20 mouse cellular contexts compared by ENCODE assay signal in genomic region chr11:100767871-100768270, GRCm38 (mm10). TPM values are rescaled to one million over a fixed set of nuclear protein-coding genes. Genes with fewer than 3 reads are reported as not detected.
"Had no signal": no experiment of that assay in that cellular context is flagged by ENCODE, and none has a peak within 500 bp of the region (broad histone marks: within the 10 kb centered on the region; RNA-seq: fewer than 3 reads in every experiment).

No protein-coding gene starts in this region.

- H3K27ac ChIP-seq: lung, embryonic 15.5 days; macrophage; midbrain, embryonic 13.5 days; midbrain, embryonic 15.5 days; neural tube, embryonic 12.5 days; stomach, embryonic 15.5 days; stomach, postnatal 0 days had no signal

- H3K4me3 ChIP-seq: lung, embryonic 15.5 days; megakaryocyte, embryonic 14.5 days; midbrain, embryonic 13.5 days; midbrain, embryonic 15.5 days; neural tube, embryonic 12.5 days; stomach, embryonic 15.5 days had no signal

- H3K36me3 ChIP-seq: lung, embryonic 15.5 days; midbrain, embryonic 13.5 days; midbrain, embryonic 15.5 days; neural tube, embryonic 12.5 days; stomach, embryonic 15.5 days had no signal

- DNase-seq: lung, adult 2 months; lung, postnatal 14 days; lung, postnatal 36 days; right cerebral cortex, postnatal 14 days; thymus, adult 2 months; thymus, postnatal 25 days; thymus, postnatal 4 days had no signal

- H3K9me3 ChIP-seq: lung, embryonic 15.5 days; megakaryocyte, embryonic 14.5 days; midbrain, embryonic 13.5 days; midbrain, embryonic 15.5 days; neural tube, embryonic 12.5 days; stomach, embryonic 15.5 days had no signal

- H3K4me2 ChIP-seq: lung, embryonic 15.5 days; midbrain, embryonic 11.5 days; midbrain, embryonic 13.5 days; midbrain, embryonic 15.5 days; neural tube, embryonic 12.5 days; stomach, embryonic 15.5 days had no signal

- ATAC-seq: lung, postnatal 0 days; midbrain, embryonic 13.5 days; midbrain, embryonic 15.5 days had no signal

- H3K9ac ChIP-seq: lung, embryonic 15.5 days; midbrain, embryonic 13.5 days; midbrain, embryonic 15.5 days; neural tube, embryonic 12.5 days; stomach, embryonic 15.5 days had no signal

- H3K27me3 ChIP-seq: lung, embryonic 15.5 days; midbrain, embryonic 13.5 days; midbrain, embryonic 15.5 days; neural tube, embryonic 12.5 days; stomach, embryonic 15.5 days had no signal

RNA-seq across cellular contexts. Expression of gene Hcrt, which starts 5.1 kb away (rescaled TPM):
- polyA plus RNA-seq: lung, adult 2 months; lung, embryonic 15.5 days; lung, postnatal 0 days; macrophage; midbrain, embryonic 11.5 days; stomach, embryonic 15.5 days; stomach, postnatal 0 days; urinary bladder, adult 2 months had no signal

RNA-seq across cellular contexts. Expression of gene Kcnh4, which starts 8.1 kb away (rescaled TPM):
- polyA plus RNA-seq: lung, embryonic 15.5 days; lung, postnatal 0 days; macrophage had no signal

RNA-seq across cellular contexts. Expression of gene Hspb9, which starts 54.2 kb away (rescaled TPM):
- polyA plus RNA-seq: macrophage; midbrain, embryonic 15.5 days; midbrain, postnatal 0 days; neural tube, embryonic 12.5 days; neural tube, embryonic 14.5 days; stomach, embryonic 15.5 days had no signal
